Mouse (Mus musculus): ENCODE data around the gene Pank2. TPM values are rescaled to one million over a fixed set of nuclear protein-coding genes. Genes with fewer than 3 reads are reported as not detected.

Pank2 gene
- 10 to 100 TPM; 51.2 to 53.6 TPM for total RNA-seq (2023)

GRCm38 (mm10) chr2:131262213-131262672 lies at the start of gene Pank2:
Pank2 (plus strand) TSS chr2:131262495.

GRCm38 (mm10) chr2:131233307-131234126 lies 28.8 kb upstream of the Pank2 start, which contains the start of gene Mavs:
Mavs (plus strand) TSS chr2:131234063.

Other genes starting within 250 kb of the Pank2 start
- gene Gfra4, start 219.4 kb upstream of the Pank2 start, total RNA-seq (2023), result not detected
- 1 to 10 TPM; 1.2 to 1.8 TPM for gene Adam33, start 198.7 kb upstream of the Pank2 start, total RNA-seq (2023)
- 10 to 100 TPM; 19.4 to 25.5 TPM for gene Siglec1, start 175.7 kb upstream of the Pank2 start, total RNA-seq (2023)
- not detected for gene Hspa12b, start 135.2 kb upstream of the Pank2 start, total RNA-seq (2023)
- gene Gm11037, start 129.0 kb upstream of the Pank2 start, total RNA-seq (2023), result not detected
- gene 1700037H04Rik, start 102.4 kb upstream of the Pank2 start, total RNA-seq (2023), result 10 to 100 TPM; 17.3 to 20.7 TPM
- 10 to 100 TPM; 37.3 to 38.9 TPM for gene Cenpb, start 82.4 kb upstream of the Pank2 start, total RNA-seq (2023)
- 1 to 10 TPM; 3.6 to 3.9 TPM for gene Cdc25b, start 75.5 kb upstream of the Pank2 start, total RNA-seq (2023)
- gene Spef1, start 75.2 kb upstream of the Pank2 start, total RNA-seq (2023), result 1 to 10 TPM; 1.7 to 2.6 TPM
- 10 to 100 TPM; 14.5 to 14.8 TPM for gene Ap5s1, start 55.4 kb upstream of the Pank2 start, total RNA-seq (2023)
- gene Mavs, start 28.4 kb upstream of the Pank2 start, total RNA-seq (2023), result 10 to 100 TPM; 24.0 to 29.8 TPM
- gene Rnf24, start 90.4 kb downstream of the Pank2 start, total RNA-seq (2023), result 1 to 10 TPM; 1.8 to 1.9 TPM
- 10 to 100 TPM; 40.3 to 45.1 TPM for gene Smox, start 229.0 kb downstream of the Pank2 start, total RNA-seq (2023)

Data from monocyte, adult 59 days (primary cell).